Mouse (Mus musculus) limb, embryonic 14.5 days (tissue): ENCODE measurements around the gene Sh3pxd2b. TPM values are rescaled to one million over a fixed set of nuclear protein-coding genes. Genes with fewer than 3 reads are reported as not detected.

Source experiments
- ATAC-seq: fragments of 200-750 bp; cut with Nextera tagmentation; 2 replicates; pipeline ENCODE4 v1.8.0; 2017; ENCODE audit warnings: low read depth, moderate number of reproducible peaks, moderate TSS enrichment; ENCODE audit not compliant: low FRiP score
- DNase-seq: peaks from one replicate; pipeline ENCODE4 v3.0.0-alpha.2; 2015; ENCODE audit warnings: low spot score
- H3K27ac ChIP-seq: fragments of 300-500 bp; sonication (generic); replicated peaks from 2 replicates; pipeline ENCODE4 v1.5.1; 2014; ENCODE audit warnings: low read depth, mild to moderate bottlenecking, low read length, moderate library complexity, mixed read lengths
- H3K27me3 ChIP-seq: fragments of 300-500 bp; sonication (generic); 2 replicates; pipeline ENCODE4 v1.6.1; 2014; ENCODE audit warnings: low read length, mixed read lengths; ENCODE audit not compliant: control insufficient read depth, insufficient read depth
- H3K36me3 ChIP-seq: fragments of 300-500 bp; sonication (generic); 2 replicates; pipeline ENCODE4 v1.6.1; 2014; ENCODE audit warnings: mild to moderate bottlenecking, low read length, moderate library complexity, mixed read lengths; ENCODE audit not compliant: control insufficient read depth, insufficient read depth
- H3K4me1 ChIP-seq: fragments of 300-500 bp; sonication (generic); 2 replicates; pipeline ENCODE4 v1.6.1; 2014; ENCODE audit warnings: antibody characterized with exemption, low read length, mixed read lengths; ENCODE audit not compliant: control insufficient read depth, insufficient read depth
- H3K4me2 ChIP-seq: fragments of 300-500 bp; sonication (generic); replicated peaks from 2 replicates; pipeline ENCODE4 v1.6.1; 2014; ENCODE audit warnings: low read depth, mild to moderate bottlenecking, low read length, moderate library complexity; ENCODE audit not compliant: severe bottlenecking
- H3K4me3 ChIP-seq: fragments of 300-500 bp; sonication (generic); replicated peaks from 2 replicates; pipeline ENCODE4 v1.5.1; 2014; ENCODE audit warnings: low read length
- H3K9ac ChIP-seq: fragments of 300-500 bp; sonication (generic); 2 replicates; pipeline ENCODE4 v1.6.1; 2014; ENCODE audit warnings: mild to moderate bottlenecking, low read depth, low read length, moderate library complexity; ENCODE audit not compliant: severe bottlenecking
- H3K9me3 ChIP-seq: fragments of 300-500 bp; sonication (generic); 2 replicates; pipeline ENCODE4 v1.6.1; 2016; ENCODE audit warnings: low read length; ENCODE audit not compliant: control insufficient read depth
- POLR2A ChIP-seq: fragments of 200-500 bp; IDR thresholded peaks from 2 replicates; pipeline ENCODE4 v1.8.0; 2012; ENCODE audit warnings: inconsistent platforms, mild to moderate bottlenecking, moderate library complexity, borderline replicate concordance; ENCODE audit not compliant: insufficient read depth, insufficient read length; ENCODE audit errors: extremely low read depth
- whole genome bisulfite sequencing: fragments of 180-500 bp; shearing (Covaris S2); extraction: QIAGEN DNeasy Blood & Tissue Kit; methylation state at CpG from one replicate; pipeline ENCODE4 v1.1.7; 2014; 5-methylcytosine and 5-hydroxymethylcytosine counted together
- polyA plus RNA-seq, 2 experiments: library from polyadenylated mRNA; depleted of rRNA in 1 of 2; stranded (reverse) in 1 of 2; unstranded in 1 of 2; fragments of >200 nt; fragmentation: Nextera tagmentation in 1 of 2; extraction: Ambion mirVana in 1 of 2; gene quantifications; 2 replicates each; pipeline versions ENCODE4 v1.2.1 to v1.2.3; 2012 to 2014

Gene Sh3pxd2b
- polyA plus RNA-seq, 2 experiments, result 31.5 to 44.3 TPM

DNA sequence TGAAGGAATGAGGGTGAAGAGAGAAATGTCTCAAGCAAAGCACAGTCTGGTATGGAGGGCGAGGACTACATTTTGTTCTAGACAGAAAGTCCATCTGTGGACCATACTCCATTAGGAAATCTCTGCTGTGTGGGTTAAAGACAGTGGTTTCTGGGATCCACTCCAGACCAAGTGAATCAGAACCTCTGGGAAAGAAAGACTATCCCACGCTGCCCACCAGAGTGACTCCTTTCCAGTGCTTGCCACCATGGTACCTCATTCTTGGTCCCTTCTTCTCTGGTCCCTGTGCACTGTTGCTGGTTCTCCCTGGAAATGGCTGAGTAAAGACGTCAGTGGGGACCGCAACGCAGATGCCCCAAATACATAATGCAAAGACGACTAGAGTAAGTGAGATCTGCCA, 103.7 kb downstream of the Sh3pxd2b start:
- no peak for TF ChIP-seq POLR2A
- H3K36me3 ChIP-seq, result no peaks in the 10 kb centered on the region
- no peaks in the 10 kb centered on the region for H3K27me3 ChIP-seq
- H3K4me1 ChIP-seq, result peaks cover 15% of the 10 kb centered on the region
- DNase-seq (no peak), ATAC-seq (no peak)
- no peak overlapping the region for H3K4me3 ChIP-seq
- H3K27ac ChIP-seq, result no peak overlapping the region
- no peak overlapping the region for H3K4me2 ChIP-seq
- no peak overlapping the region for H3K9ac ChIP-seq
- no peaks in the 10 kb centered on the region for H3K9me3 ChIP-seq
- 90% methylated on average over 6 of the region's 6 CpGs for whole genome bisulfite sequencing

DNA sequence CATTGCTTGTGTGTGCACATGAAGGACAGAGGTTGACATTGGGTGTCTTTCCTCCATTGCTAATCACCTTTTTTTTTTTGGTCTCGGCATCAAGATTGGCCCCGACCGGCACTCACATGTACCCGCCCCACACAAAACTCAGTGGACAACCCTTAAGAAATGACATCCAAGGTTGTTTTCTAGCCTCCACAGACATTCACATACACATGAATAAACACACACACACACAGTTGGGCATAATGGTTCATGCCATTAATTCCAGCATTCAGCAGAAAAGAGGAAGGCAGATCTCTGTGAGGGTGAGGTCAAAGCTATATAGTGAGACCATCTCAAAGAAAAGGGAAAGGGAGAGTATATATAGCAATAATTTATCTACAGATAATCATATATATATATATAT, 105.1 kb downstream of the Sh3pxd2b start:
- WGBS, result 96% methylated on average over 4 of the region's 4 CpGs
- Histone ChIP-seq H3K4me1 (peaks cover 22% of the 10 kb centered on the region), H3K9me3 (no peaks in the 10 kb centered on the region), H3K27me3 (no peaks in the 10 kb centered on the region), H3K27ac (no peak overlapping the region), H3K9ac (no peak overlapping the region), H3K36me3 (no peaks in the 10 kb centered on the region), H3K4me3 (no peak overlapping the region), H3K4me2 (no peak overlapping the region)
- TF ChIP-seq POLR2A, result no peak
- DNase-seq (no peak), ATAC-seq (no peak)

DNA sequence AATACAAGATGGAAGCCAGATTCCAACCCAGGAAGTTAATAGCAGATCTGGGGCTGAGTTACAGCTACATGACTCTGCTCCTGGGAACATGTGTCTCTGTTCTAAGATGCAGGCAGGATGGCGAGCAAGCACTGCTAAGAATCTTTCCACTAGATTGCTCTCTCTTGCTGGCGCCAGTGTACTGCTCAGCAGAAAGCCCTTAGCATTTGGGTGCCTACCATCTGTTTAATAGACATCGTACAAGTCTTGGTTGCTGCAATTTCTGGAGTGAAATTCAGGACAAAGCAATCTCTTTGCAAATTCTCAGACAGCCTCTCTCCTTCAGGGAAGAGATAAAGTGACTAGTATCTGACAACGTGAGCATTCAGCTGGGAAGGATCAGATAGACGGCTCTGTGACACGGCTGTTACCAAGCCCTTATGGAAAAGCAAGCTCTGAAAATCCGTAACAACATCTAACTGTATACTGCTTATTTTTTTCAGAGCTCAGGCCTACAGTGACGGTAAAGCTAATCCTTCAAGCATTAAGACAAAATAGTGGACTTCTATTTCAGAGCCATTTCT, 105.8 kb downstream of the Sh3pxd2b start:
- H3K9me3 ChIP-seq, result no peaks in the 10 kb centered on the region
- whole genome bisulfite sequencing, result 38% methylated on average over 8 of the region's 8 CpGs
- ATAC-seq, result no peak
- no peaks in the 10 kb centered on the region for H3K27me3 ChIP-seq
- H3K9ac ChIP-seq, result no peak overlapping the region
- H3K36me3 ChIP-seq, result no peaks in the 10 kb centered on the region
- peaks cover 22% of the 10 kb centered on the region for H3K4me1 ChIP-seq
- peak overlapping the region; percentile 81 for H3K27ac ChIP-seq
- TF ChIP-seq POLR2A, result no peak
- no peak overlapping the region for H3K4me2 ChIP-seq
- DNase-seq, result no peak
- no peak overlapping the region for H3K4me3 ChIP-seq

DNA sequence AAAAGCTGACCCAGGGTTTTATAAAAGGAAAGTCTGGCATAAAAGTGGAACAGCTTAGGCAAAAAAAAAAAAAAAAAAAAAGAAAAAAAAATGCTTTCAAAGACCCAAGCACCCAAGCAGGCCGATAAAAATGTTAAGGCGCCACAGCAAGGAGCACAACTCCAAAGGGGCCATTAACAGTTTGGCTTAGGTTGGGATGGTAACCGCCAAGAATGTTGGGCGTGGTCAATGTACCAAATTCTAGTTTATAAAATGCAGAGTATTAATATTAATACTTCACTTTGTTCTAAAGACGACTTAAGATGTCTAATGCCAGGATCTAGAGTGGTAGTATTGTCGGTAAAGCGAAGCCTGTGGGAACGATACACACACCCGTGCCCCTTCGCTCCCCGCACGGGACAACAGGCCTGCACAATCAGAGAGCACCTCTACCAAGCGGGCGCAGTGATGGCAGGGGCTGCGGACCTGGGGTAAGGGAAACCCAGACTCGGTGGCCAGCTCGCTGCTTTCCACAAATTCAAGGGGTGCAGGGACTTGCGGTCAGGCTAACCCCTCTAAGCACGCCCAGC, 106.7 kb downstream of the Sh3pxd2b start:
- H3K27ac ChIP-seq, result peak overlapping the region; percentile 95
- H3K9me3 ChIP-seq, result no peaks in the 10 kb centered on the region
- H3K4me3 ChIP-seq, result peak overlapping the region; percentile 92
- DNase-seq (peak; percentile 62), ATAC-seq (no peak; the same call in 1 of the 2 replicates)
- H3K9ac ChIP-seq, result peak overlapping the region; percentile 95
- H3K27me3 ChIP-seq, result no peaks in the 10 kb centered on the region
- no peak for TF ChIP-seq POLR2A
- H3K4me1 ChIP-seq, result peaks cover 22% of the 10 kb centered on the region
- peak overlapping the region; percentile 68 for H3K4me2 ChIP-seq
- 2% methylated on average over 19 of the region's 19 CpGs for WGBS
- no peaks in the 10 kb centered on the region for H3K36me3 ChIP-seq

DNA sequence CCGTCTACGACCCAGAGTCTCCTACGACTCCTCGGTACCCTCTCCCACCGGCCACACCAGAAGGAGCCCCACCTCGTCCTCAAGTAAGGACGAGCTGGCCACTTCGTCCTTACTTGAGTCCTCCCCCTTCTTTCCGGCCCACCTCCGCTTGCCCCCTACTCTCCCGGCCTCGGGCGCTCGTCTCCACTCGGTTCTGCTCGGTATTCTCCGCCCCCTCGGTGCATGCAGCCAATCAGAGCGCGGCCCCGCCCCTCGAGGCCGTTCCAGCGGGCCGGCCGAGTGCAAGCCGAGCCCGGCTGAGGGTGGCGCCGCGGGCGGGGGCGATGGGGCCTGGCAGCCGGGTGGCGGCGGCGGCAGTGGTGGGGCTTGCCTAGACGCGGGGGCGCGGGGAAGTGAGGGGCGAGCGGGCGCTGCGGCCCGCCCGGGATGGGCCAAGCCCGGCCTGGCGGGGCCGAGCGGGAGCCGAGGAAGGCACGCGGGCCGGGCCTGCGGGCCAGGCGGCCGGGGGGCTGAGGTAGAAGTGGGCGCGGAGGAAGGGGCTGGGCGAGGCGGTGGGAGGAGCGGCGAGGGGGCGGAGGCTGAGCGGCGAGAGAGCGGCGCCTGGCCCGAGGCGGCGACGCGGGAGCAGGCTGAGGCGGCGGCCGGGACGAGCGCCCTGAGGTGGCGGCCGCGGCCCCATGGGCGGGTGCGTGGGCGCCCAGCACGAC, 107.3 kb downstream of the Sh3pxd2b start, which contains the start of gene Ubtd2:
Ubtd2 (plus strand) TSS at position 571 of the 707 bp plus-strand sequence.
- ATAC-seq, result peak; percentile 97
- Histone ChIP-seq H3K4me3 (peak within 1 kb of the TSS; percentile 92), H3K27ac (peak within 1 kb of the TSS; percentile 95), H3K36me3 (no peaks in the 10 kb centered on the region), H3K4me2 (peak within 1 kb of the TSS; percentile 68), H3K4me1 (peaks cover 22% of the 10 kb centered on the region), H3K9ac (peak within 1 kb of the TSS; percentile 95), H3K9me3 (no peaks in the 10 kb centered on the region), H3K27me3 (no peaks in the 10 kb centered on the region)
- 1% methylated on average over 40 of the region's 86 CpGs for WGBS
- DNase-seq, result peak; percentile 96
- TF ChIP-seq POLR2A, result 0 out of 2 replicates have a peak, but pooled peaks have one; percentile 10
